Mouse (Mus musculus): ENCODE data around the gene Vsx1. TPM values are rescaled to one million over a fixed set of nuclear protein-coding genes. Genes with fewer than 3 reads are reported as not detected.

Vsx1 gene
- polyA plus RNA-seq, 1 experiment from 2014 or later: 0.04 TPM

DNA sequence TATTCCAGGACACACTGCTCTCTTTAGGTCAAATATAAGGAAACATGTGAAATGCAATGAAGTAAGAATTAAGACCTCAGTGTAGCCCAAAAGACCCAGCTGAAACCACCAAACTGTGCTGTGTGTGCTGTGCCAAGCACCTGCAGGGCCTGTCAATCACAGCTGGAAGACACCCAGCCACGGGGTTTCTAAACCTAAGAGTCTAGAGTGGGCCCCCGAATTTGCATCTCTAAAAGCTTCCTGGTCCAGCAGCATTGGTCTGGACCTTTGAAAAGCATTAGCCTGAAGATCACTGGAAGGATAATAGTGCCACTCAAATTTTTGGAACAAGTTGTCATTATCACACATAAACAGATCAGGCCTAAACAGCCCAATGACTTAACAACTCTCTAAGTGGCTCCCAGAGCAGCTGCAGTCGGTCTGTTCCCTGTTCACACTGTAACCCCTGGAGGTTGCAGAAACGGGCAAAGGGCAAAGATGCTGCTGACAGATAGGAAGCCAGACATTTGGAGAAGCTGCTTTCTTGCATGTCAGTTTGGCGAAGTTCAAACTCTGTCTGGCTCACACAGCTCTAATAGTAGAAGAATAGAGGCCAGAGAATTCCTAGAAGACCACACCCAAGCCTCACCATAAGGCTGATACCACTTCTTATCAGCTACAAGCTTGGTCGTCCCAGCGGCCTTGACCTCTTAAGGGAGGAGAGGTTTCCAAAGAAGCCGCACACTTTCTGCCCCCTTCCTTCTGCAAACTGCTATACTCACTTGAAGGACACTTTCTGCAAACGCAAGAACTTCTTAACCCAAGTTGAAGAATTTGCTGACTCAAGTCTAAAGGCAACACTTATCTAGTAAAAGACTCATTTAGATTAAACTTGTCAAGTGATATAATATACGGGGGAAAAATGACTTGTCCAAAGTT is 23.4 kb downstream of the Vsx1 start:
- H3K4me3 ChIP-seq: no peak overlapping the region
- H3K27me3 ChIP-seq (replicated peaks; ENCODE audit: low read depth, poor library complexity, severe bottlenecking): peaks cover 55% of the 10 kb centered on the region
- 58% methylated on average over 10 of the region's 10 CpGs for WGBS
- no peak overlapping the region for H3K27ac ChIP-seq (replicated peaks)
- peaks cover 28% of the 10 kb centered on the region for H3K4me1 ChIP-seq
- H3K9me3 ChIP-seq: no peaks in the 10 kb centered on the region
- H3K36me3 ChIP-seq (replicated peaks): no peaks in the 10 kb centered on the region
- DNase-seq (ENCODE audit: low spot score): no peak

DNA sequence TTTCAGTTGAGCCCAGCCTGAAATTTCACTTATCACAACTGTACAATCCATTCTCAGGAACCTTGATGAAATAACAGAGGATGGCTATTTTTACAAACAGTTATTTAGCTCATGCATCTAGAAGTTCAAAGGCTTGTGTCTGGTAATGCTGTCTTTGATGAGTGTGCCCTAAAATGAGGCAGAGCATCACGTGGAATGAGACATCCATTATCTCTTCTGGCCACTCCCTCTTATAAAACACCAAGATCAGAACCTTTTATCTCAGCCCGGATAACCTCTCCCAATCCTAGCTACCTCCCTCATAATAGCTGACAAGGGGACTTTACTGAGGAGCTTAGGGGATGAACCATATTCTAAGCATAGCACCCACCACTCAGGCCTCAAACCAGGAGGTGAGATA is 24.2 kb downstream of the Vsx1 start:
- no peak for DNase-seq (ENCODE audit: low spot score)
- 72% methylated on average over 2 of the region's 2 CpGs for WGBS
- Histone ChIP-seq H3K4me3 (no peak overlapping the region), H3K9me3 (no peaks in the 10 kb centered on the region), H3K27ac (replicated peaks) (no peak overlapping the region), H3K36me3 (replicated peaks) (no peaks in the 10 kb centered on the region), H3K27me3 (replicated peaks; ENCODE audit: low read depth, poor library complexity, severe bottlenecking) (peaks cover 48% of the 10 kb centered on the region), H3K4me1 (peaks cover 28% of the 10 kb centered on the region)

DNA sequence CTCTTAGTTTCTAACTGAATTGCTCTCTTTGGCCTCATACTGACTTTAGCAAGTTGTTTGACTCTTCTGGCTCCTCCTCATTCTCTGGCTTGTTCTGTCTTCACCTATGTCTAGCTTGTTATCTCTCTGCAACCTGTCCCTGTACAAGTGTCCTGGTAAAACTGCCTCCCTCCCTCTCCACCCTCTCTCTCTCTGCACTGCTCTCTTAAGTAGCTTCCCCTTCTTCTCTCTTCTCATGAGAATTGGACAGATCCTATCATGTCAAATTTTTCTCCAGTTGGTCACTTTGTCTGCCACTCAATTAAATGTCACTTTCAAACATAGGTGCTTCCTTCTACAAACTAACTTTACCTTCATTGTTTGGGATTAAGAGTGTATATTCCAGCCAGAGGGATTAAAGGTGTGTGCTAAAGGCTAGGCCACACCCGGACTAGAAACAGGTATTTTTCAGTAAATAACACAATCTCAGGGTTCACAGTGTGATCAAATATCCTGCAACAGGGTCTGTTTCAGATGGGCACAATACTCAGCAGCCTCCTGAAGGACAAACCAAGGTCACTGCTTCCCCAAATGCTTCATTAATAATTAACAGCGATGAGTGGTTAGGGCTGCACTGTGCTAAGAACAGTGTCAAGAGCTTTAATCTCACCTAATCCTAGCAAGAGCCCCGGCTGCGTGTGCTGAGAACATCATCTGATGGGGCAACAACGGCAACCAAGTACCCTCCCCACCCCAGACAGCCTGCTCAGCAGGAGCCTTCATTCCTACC is 24.8 kb downstream of the Vsx1 start:
- Histone ChIP-seq H3K4me1 (peaks cover 28% of the 10 kb centered on the region), H3K27ac (replicated peaks) (no peak overlapping the region), H3K27me3 (replicated peaks; ENCODE audit: low read depth, poor library complexity, severe bottlenecking) (peaks cover 41% of the 10 kb centered on the region), H3K36me3 (replicated peaks) (no peaks in the 10 kb centered on the region), H3K9me3 (no peaks in the 10 kb centered on the region), H3K4me3 (no peak overlapping the region)
- no peak for DNase-seq (ENCODE audit: low spot score)
- 79% methylated on average over 5 of the region's 5 CpGs for WGBS

DNA sequence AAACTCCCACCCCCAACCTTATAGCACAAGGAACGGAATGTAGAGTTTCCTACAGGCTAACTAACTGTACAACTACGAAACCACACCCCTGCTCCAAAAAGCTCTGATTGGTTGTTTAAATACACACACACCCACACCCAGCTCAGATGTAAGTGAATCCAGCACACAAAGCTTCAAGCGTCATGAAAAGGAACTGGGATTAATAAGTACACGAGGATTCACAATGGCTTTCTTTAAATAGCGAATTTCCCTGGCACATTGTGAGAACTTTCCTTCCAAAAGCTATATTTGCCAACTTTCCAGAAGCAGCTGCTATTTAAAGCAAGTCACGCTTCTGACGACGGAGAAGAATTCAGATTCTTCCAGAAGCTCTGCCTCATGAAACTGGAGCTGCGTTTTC is 25.9 kb downstream of the Vsx1 start:
- no peak for DNase-seq (ENCODE audit: low spot score)
- peaks cover 31% of the 10 kb centered on the region for H3K27me3 ChIP-seq (replicated peaks; ENCODE audit: low read depth, poor library complexity, severe bottlenecking)
- no peak overlapping the region for H3K4me3 ChIP-seq
- no peaks in the 10 kb centered on the region for H3K36me3 ChIP-seq (replicated peaks)
- H3K4me1 ChIP-seq: peaks cover 24% of the 10 kb centered on the region
- H3K9me3 ChIP-seq: no peaks in the 10 kb centered on the region
- whole genome bisulfite sequencing: 80% methylated on average over 9 of the region's 9 CpGs
- no peak overlapping the region for H3K27ac ChIP-seq (replicated peaks)

DNA sequence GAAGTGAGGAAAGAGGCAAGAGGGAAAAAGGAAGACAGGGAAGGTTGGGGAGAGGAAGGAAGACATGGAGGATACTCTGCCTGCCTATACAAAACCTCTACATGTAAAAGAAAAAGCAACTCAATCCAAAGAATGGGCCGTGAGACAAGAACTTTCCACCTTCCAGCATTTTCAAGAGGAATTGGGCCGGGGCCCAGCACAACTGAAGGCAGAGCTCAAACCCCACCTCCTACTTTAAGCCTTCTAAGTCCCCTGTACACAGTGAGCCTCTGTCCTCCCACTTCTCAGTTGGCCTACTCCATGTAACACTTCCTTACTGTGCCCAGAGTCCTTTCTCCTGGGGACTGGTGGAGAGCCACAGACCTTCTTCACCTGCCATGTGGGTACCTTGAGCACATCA is 27.2 kb downstream of the Vsx1 start:
- Histone ChIP-seq H3K9me3 (no peaks in the 10 kb centered on the region), H3K27ac (replicated peaks) (no peak overlapping the region), H3K4me1 (peaks cover 13% of the 10 kb centered on the region), H3K4me3 (no peak overlapping the region), H3K36me3 (replicated peaks) (no peaks in the 10 kb centered on the region), H3K27me3 (replicated peaks; ENCODE audit: low read depth, poor library complexity, severe bottlenecking) (peaks cover 18% of the 10 kb centered on the region)
- no peak for DNase-seq (ENCODE audit: low spot score)
- WGBS: 78% methylated on average over 2 of the region's 2 CpGs

DNA sequence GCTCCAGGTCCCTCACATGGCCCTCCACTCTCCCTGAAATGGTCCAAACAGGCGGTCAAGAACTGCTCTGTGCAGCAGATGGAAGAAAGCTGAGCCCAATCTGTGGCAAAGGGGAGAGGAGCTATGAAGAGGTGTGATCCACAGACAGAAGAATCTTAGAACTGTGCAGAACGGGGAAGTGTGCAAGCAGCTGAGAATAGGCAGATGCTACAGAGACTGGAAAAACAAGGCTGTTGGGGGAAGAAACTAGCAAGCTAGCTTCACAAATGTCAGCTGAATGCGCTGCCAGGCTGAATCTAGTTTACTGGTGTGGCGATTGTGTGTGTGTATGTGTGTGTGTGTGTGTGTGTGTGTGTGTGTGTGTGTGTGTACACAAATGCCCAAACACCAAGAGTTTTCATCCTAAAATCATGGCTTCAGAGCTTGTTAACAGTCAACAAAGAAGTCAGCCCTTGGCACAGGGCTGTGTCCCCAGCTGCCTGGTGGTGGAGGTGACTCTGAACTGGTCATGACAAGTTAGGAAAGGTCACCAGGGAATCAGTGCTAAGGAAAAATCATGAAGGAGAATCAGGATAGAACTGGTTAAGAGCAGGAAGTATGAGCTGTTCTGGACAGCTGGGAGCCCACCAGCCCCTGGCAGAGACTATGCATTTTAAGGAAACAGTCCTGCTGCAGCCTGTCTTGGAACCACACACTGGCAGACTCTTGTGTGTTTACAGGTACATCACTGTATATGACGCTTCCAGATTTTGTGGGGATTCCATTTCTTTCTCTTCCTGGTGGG is 28.3 kb downstream of the Vsx1 start:
- no peaks in the 10 kb centered on the region for H3K36me3 ChIP-seq (replicated peaks)
- DNase-seq (ENCODE audit: low spot score): no peak
- H3K27ac ChIP-seq (replicated peaks): no peak overlapping the region
- no peaks in the 10 kb centered on the region for H3K9me3 ChIP-seq
- WGBS: 86% methylated on average over 5 of the region's 5 CpGs
- H3K4me1 ChIP-seq: peaks cover 13% of the 10 kb centered on the region
- peaks cover 10% of the 10 kb centered on the region for H3K27me3 ChIP-seq (replicated peaks; ENCODE audit: low read depth, poor library complexity, severe bottlenecking)
- H3K4me3 ChIP-seq: no peak overlapping the region

DNA sequence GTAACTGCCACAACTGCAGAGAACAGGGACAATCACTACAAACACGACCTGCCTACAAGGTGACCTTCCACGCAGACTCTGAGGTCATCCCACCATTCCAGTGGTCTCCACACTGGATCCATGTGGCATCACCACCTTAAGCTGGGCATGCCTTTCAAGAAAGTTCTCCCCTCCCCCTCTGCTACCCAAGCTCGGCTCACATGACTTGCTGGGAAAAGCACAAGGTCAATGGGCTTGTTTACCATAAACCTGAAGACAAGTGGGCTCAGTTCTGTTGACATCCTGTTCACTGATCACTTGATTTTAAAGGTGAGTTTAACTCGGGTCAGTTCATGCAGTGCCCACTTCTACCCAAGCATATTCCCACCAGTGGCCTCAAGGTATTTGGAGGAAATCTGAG is 29.1 kb downstream of the Vsx1 start:
- Histone ChIP-seq H3K27me3 (replicated peaks; ENCODE audit: low read depth, poor library complexity, severe bottlenecking) (peaks cover 2% of the 10 kb centered on the region), H3K36me3 (replicated peaks) (no peaks in the 10 kb centered on the region), H3K27ac (replicated peaks) (no peak overlapping the region), H3K9me3 (0 out of 2 replicates have a peak, but pooled peaks cover 3% of the 10 kb centered on the region), H3K4me1 (peaks cover 7% of the 10 kb centered on the region; the same call in 1 of the 2 replicates), H3K4me3 (no peak overlapping the region)
- 70% methylated on average over 4 of the region's 4 CpGs for WGBS
- no peak for DNase-seq (ENCODE audit: low spot score)

DNA sequence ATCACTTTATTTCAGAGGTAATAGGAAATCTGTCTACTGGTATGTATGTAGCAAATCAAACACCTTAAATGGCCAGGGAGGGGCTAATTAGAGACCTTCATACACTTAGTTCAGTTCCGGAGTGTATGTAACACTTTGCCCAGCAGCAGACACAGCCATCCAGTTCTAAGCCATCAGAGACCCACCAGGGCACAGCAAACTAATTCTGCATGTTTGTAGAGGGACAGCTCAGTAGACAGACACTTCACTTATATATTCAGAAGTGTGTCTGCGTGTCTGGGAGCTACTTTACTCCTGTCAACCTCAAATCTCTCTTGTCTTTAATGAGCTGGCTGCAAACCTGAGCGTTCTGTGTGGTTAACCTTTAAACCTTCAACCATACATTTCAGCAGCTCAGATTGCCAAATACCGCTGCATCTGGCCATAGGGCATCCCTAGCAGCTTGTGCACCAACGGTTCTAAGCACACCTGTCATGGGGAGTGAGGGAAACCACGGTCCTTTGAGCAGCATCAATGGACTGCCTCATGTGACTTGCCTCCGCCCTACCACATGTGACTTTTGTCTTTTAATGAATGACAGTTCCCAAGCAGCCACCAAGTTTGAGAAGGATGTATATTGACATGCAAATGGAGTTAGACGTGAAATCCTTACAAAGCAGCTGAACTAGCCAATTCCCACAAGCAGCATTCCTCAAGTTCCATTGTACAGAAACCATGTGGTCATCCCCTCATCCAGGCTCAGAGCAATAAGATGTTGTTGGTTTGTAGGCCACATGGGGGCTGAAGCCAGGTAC is 32.0 kb downstream of the Vsx1 start:
- WGBS: 68% methylated on average over 8 of the region's 8 CpGs
- Histone ChIP-seq H3K4me3 (no peak overlapping the region), H3K36me3 (replicated peaks) (no peaks in the 10 kb centered on the region), H3K9me3 (0 out of 2 replicates have a peak, but pooled peaks cover 3% of the 10 kb centered on the region), H3K27ac (replicated peaks) (no peak overlapping the region), H3K27me3 (replicated peaks; ENCODE audit: low read depth, poor library complexity, severe bottlenecking) (no peaks in the 10 kb centered on the region), H3K4me1 (peaks cover 7% of the 10 kb centered on the region; the same call in 1 of the 2 replicates)
- DNase-seq (ENCODE audit: low spot score): no peak

DNA sequence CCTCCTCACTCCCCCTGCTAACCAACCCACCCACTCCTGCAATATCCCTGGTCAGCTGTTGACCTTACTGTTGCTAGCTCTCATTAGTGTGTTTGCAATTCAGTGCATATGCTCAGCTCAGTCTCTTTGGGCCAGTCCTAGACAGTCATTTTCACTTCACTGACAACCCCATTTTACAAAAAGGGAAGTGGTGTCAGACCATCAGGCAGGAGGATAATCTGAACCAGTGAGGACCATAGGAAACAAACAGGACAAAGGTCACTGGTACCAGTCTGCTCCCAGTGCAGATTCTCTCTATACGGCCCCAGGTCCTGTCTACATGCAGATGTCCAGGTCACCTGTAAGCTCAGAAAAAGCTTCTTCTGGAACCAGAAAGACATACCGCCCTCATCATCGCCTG is 33.0 kb downstream of the Vsx1 start:
- Histone ChIP-seq H3K36me3 (replicated peaks) (no peaks in the 10 kb centered on the region), H3K4me3 (no peak overlapping the region), H3K27ac (replicated peaks) (no peak overlapping the region; the same call in 1 of the 2 replicates), H3K9me3 (0 out of 2 replicates have a peak, but pooled peaks cover 3% of the 10 kb centered on the region), H3K4me1 (peaks cover 12% of the 10 kb centered on the region), H3K27me3 (replicated peaks; ENCODE audit: low read depth, poor library complexity, severe bottlenecking) (no peaks in the 10 kb centered on the region)
- DNase-seq (ENCODE audit: low spot score): no peak
- WGBS: 86% methylated on average over 3 of the region's 3 CpGs

DNA sequence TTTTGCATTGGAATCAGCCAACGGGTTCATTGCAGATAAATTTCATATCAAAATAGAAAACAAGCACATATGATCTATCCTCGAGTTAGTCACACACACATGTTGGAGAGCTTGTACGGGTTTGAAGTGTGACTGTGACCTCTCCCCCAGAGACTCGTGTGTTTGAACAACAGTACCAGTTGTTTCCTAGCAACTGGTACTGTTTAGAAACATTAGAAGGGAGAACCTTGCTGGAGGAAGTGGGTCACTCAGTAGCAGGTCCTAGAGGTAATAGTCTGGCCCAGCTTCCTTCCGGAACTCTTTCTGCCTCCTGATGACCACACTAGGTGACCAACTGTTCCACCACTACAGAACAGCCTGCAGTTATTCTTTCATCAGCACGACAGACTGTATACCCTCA is 33.9 kb downstream of the Vsx1 start:
- no peaks in the 10 kb centered on the region for H3K36me3 ChIP-seq (replicated peaks)
- H3K9me3 ChIP-seq: 0 out of 2 replicates have a peak, but pooled peaks cover 3% of the 10 kb centered on the region
- H3K27ac ChIP-seq (replicated peaks): no peak overlapping the region

DNA sequence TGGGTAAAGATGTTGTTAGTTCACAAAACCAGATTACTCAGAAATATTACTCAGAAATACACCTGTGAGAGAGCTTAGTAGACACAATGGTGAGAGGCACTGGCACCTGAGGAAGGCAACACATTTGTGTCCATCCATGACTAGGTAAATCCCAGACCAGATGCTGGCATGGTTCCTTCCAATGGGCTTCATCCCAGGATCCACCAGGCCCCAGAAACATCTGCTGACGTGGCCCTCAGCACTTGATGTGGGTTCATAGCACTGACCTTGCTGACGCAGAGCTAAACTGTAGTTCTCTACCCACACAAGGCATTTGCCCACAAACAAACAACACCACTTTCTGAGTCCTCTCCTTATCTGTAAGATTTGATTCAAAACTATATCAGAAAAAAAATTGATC is 34.3 kb downstream of the Vsx1 start:
- H3K4me1 ChIP-seq: peaks cover 25% of the 10 kb centered on the region
- no peak overlapping the region for H3K27ac ChIP-seq (replicated peaks)
- no peak overlapping the region for H3K4me3 ChIP-seq
- 87% methylated on average over 2 of the region's 2 CpGs for WGBS
- DNase-seq (ENCODE audit: low spot score): no peak
- no peaks in the 10 kb centered on the region for H3K27me3 ChIP-seq (replicated peaks; ENCODE audit: low read depth, poor library complexity, severe bottlenecking)
- no peaks in the 10 kb centered on the region for H3K36me3 ChIP-seq (replicated peaks)
- 0 out of 2 replicates have a peak, but pooled peaks cover 3% of the 10 kb centered on the region for H3K9me3 ChIP-seq

More for the DNA sequence above, 33.9 kb downstream of the Vsx1 start:
- Histone ChIP-seq H3K27me3 (replicated peaks; ENCODE audit: low read depth, poor library complexity, severe bottlenecking) (no peaks in the 10 kb centered on the region), H3K4me1 (peaks cover 20% of the 10 kb centered on the region), H3K4me3 (no peak overlapping the region)
- WGBS: 81% methylated on average over 6 of the region's 6 CpGs
- no peak for DNase-seq (ENCODE audit: low spot score)

All from embryonic facial prominence, embryonic 10.5 days (tissue).